Mouse (Mus musculus): ENCODE data around the gene Ap3b2.
A peak's percentile ranks its signal among the peaks of the same experiment; 100 is the strongest.
"Not testable (repeated sequence)": the region's sequence is repeated elsewhere in the genome, so short reads cannot be mapped to it uniquely, and the experiment has no call there.

The Ap3b2 gene

DNA sequence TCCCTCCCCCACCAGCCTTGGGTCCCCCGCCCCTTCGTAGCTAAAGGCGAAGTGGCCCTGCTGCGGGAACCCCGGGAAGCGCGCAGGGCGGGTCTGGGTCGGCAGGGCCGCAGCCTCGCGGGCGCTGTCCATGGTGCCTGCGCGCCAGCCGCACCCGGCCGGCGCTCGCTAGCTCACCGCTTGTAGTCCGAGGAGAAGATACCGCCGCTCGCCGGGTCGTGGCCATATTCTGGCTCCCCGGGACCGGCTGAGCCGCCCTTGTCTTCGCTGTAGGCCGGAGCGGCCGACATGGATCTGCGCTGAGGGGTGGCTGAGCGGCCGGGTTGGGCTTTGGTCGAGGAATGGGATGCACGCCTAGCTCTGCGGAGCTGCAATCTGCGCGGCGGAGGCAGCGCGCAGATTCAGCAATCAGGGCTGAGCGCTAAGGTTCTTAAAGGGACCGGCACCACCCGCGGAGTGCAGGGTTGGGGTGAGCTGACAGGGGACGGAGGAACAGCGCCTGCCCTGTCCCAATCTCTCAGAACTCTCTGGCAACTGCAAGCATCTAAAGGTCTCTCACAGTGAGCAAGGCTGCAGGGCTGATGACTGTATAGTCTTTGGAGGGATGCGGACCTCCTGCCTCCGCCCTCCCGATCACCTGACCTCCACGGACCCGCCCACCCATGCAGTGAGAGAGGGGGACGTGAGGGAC, at the start of gene Ap3b2:
Ap3b2 (minus strand) TSS at position 595 of the 691 bp plus-strand sequence.
- peak; percentile 69 for DNase-seq

DNA sequence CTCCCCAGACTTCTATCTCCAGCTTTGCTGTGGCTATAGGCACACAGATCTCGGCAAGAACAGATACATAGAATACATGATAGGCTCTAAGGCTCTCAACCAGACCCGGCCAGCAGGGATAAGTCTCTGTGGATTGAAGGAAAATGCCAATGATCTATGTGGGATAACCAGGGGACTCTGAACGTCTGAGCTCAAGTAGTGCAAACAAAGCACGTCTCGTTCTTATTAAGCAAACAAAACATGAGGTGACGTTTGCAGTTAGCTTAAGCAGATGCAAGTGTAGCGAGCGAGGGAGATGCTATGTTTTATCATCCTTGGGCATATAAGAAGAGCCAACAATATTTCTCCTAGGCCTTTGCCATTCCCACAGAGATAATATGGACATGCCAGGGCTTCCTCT, 49.2 kb upstream of the Ap3b2 start:
- DNase-seq: no peak

DNA sequence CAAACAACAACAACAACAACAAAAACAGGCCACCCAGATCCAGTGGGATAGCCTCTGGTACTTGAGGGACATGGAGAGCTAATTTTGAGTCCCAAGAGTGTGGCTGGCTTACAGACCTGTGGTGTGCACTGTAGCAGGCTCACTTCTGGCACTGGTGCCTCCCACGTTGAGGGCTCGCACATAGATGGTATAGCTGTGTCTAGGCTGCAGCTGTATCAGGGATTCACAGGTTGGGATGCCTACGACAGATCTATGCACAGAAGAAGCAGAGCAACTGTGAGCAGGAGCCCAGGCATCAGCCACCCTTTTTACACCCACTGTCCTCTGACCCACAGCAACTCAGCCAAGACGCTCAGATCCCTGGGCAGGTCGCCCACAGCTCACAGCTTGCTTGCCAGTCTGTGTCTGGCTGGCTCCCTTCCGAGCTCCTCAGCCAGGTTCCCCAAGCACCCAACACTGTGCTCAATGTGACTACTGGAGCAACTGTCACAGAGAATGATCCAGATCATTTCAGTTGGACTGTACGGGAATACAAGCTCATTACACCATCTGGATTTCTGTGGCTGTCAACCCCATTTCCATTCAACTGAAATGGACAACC, 48.3 kb upstream of the Ap3b2 start:
- peak; percentile 74 for DNase-seq

DNA sequence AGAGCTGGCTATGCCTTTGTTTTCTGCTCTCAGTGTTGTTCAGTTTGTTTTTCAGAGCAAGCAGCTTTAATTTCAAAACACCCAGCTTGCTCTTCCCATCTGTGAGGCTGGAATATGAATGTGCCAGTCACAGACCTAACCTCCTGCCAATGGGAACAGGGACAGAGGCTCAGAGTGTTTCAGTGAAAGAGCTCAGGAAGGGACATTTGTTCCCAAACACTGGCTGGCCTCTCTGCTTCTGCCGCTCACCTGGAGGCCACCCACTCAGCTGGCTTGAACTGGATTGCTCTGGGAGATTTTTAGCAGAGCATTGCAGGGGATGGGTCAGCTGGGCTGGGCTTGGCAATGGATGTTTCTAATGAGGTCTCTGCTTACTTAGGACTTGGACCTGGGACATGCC, 47.3 kb upstream of the Ap3b2 start:
- DNase-seq: no peak

DNA sequence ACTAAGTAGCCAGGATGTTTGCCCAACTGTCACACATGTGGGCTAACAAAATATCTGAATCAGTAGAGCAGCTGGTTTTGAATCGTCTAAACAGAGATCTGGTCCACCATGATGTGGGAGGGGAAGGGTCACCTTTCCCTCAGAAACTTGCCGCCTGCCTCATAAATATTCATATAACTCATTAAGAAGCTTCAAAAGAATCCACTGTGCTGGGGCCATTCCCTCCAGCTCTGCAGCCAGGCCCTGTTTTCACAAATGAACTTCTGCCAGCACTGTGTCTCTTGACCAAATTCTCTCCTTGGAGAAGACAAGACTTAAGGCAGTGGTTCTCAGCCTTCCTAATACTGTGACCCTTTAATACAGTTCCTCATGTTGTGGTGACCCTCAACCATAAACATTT, 45.8 kb upstream of the Ap3b2 start:
- no peak for DNase-seq

DNA sequence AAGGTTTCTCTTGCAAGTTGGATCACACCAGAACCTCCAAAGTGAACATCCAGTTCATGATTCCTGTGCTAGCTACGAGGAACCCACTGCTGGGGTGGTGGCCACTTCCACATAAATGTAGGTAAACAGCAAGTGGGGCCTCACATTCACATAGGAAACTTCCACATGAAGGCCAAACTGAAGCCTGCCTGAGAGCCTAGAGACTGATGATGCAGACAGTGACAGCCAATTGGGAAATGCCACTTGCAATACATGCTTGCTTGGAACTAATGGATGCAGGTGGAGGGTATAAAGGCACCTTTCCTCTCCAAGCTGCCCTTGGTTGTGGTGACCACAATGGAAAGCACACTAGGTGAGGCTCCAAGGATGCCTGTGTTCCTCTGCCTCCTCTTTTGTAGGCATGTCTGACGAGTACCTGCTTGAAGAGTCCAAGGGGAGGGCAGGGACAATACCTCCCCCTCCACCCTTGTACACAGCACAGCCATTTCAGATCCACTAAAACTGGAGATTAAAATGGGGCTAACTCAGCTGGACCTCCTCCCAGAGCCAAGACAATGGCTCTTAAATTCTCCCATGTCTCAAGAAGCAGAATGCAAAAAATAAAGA, 44.4 kb upstream of the Ap3b2 start:
- DNase-seq: no peak

DNA sequence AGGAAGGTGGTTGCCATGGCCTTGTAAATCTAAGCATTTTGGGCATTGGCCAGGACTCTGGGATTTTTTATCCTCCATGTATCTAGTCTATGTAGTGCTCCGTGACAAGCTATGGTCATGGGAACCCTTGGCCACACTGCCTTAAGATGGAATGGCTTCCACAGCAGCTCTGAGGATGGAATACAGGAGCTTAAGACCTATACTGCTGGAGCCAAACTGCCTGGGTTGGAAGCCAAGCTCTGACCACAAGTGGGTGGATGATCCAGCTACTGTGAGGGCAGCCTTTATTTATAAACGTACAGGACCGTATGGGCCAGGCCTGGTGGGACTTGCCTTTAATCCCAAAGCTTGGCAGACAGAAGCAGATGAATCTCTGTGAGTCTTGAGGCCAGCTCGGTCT, 42.8 kb upstream of the Ap3b2 start:
- DNase-seq: no peak

DNA sequence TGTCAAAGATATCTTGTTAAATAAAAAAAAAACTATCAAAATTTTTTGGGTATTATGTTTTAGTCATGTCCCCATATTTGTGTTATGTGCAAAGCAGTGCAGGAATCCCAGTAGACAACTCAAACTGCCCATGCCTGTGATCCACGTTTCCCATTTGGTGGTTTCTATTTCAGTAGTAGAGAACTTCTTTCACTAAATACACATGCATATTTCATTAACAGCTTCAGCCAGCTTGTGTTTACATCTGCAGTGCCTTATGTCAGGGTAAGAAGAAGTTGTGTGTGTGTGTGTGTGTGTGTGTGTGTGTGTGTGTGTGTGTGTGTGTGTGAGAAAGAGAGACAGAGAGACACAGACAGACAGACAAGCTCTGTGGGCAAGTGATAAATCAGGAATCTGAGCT, 37.7 kb upstream of the Ap3b2 start:
- no peak for DNase-seq

DNA sequence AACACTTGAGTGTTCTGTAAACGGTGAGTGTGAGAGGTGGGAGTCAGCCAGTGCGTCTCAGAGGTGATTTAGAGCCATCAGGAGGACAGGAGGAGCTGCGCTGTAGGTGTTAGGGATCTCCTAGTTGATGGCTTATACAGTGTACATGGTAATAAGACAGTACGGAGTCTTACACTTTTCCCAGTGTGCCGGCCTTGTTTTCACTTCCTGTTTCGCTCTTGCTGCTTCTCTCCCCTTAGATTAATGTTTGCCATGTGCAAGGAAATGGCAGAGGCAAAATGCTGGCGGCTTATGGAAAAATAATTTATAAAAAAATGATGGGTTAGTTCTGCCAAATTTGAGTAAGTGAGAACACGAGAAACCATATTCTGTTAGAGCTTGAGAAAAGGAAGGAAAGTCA, 35.2 kb upstream of the Ap3b2 start:
- DNase-seq: no peak

DNA sequence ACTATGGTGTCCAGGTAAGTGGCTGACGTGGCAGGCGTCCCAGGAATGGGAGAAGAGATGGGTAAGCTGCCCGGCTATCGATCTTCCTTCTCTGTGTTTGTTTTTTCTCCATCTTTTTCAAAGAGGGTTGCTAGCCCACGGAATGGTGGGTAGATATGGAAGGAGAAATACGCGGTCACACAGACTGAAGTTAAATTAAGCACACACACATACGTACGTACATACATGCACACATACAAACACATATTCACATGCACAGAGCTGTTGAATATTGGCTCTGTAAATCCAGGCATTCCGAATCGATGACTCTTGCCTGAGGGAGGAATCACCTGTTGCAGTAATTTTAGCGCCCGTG, 29.9 kb upstream of the Ap3b2 start:
- no peak for DNase-seq

DNA sequence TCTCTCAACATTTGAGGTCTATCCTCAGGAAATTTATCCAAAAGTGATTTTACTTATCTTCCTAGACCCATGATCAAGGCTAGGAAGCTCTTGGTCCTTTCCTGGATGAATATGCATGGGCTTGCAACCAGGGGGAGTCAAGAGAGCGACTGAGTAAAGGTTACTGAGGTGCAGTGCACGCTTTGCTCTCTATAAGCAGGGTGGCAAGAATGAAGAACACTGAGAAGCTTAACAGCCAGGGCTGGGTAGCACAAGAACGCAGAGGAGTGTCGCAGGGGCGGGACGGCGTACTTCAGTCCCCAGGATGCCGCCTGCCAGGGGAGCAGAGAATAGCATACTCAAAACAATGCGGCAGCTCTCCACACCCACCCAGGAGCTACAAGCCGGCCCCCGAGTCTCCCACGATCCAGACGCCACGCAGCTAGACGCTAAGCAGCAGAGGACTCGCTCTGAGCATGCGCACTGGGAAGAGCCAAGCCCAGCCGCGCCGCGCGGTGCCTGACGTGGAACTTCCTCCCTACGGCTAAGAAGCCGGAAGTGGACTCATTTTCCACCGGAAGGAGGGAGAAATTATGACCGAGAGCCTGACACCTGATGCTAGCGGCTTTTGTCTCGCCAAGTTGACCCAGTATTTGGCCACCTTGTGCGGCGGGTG, 29.4 kb upstream of the Ap3b2 start:
- DNase-seq: peak; percentile 88

DNA sequence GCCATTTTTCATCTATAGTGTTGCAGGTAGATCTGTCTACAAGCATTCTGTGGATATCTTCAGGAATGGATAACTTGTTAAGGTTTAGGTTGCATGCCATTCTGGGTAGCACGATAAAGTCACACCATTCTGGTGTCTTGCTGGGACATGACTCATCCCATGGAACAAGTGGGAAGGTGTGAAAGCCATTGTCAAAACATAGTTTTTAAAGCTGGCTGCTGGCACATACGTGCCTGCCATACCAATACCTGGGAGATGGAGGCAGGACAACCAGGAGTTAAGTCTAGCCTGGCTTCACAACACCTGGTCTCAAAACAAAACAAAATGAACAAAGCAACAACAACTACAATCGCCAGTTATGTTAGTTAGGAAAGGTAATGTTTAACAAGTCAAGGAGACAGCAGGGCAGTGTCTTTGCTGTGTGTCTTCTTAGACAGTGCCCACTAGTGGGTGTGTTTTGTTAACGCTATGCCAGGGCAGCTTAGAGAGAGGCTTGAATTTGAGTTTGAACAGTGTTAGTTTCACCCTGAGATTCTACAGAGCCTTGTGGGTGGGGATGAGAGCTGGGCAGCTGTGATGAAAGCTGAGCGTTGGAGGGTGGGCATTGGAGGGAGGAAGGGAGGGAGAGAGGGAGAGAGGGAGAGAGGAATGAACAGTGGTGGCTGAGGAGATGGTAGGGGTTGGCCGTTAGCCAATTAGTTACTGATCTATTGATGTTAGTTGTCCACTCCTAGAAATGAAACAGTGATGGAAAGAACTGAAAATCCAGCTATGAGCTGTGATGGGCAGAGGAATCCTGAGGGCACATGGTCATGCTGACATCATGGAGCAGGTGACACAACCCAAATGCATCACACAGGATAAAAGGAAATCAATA, 22.7 kb upstream of the Ap3b2 start:
- DNase-seq: no peak

DNA sequence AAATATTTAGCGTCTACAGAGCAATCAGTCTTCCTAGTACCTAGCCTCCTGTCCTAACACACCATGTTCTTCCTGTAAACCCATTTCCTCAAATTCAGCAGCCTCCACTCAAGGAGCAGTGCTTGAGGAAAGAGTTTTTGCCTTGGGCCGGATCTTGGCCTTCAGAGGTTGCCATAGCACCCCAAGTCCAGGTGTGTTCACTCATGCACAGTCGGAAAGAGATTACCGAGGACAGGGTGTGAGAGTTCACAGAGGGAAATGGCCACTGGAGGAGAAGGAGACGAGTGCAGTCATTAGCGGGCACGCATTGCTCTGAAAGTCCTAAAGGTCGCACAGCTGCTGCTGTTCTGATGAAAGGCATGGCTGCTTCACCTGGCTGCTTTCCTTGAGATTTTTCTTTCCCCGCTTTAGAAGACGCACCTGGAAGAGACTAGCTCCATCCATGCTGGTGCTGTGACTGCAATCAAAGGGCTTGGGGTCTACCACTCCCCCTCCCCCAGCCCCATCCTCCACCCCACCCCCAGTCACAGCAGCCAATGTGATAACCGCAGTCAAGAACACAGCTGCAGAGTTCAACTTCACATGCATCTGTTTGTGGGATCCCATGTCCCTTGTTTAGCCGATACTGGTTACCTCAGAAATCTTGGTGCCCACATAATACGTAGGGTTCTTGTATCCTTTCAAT, 21.3 kb upstream of the Ap3b2 start:
- DNase-seq: no peak

DNA sequence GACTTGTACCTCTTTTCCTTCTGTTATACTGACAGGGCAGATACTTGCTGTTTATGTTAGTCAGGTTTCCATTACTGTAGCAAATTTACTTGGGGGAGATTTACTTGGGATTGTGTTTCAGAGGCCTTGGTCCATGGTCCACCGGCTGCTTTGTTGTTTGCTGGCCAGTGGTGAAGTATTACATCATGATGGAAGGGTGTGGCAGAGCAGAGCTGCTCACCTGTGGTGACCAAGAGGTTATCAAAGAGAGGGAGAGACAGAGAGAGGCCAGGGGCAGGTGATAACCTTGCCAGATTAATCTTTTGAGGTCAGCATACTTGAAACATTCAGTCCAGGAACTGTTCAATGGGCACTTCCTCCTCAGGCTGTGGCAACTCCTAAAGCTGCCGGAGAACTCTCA, 7.3 kb upstream of the Ap3b2 start:
- DNase-seq: no peak

DNA sequence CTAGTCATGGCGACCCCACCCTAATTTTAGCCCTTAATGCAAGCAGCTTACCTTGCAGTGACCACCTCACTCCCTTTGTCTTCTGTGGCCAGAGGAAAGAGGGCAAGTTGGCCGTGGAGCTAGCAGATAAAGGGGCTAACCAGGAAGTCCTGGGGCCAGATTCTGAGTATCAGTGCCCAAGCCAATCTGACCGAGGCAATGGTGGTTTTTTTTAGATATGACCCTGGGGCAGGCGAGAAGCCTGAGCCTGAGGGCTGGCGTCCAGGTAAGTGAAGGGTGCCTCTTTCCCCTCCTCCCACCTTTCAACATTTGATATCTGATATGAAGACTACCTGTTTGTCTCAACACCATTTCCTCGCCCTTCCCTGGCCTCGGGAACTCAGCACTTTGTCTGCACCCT, 4.5 kb upstream of the Ap3b2 start, which contains the start of gene BC048679:
BC048679 (minus strand) TSS at position 101 of the 400 bp plus-strand sequence.
- no peak for DNase-seq

DNA sequence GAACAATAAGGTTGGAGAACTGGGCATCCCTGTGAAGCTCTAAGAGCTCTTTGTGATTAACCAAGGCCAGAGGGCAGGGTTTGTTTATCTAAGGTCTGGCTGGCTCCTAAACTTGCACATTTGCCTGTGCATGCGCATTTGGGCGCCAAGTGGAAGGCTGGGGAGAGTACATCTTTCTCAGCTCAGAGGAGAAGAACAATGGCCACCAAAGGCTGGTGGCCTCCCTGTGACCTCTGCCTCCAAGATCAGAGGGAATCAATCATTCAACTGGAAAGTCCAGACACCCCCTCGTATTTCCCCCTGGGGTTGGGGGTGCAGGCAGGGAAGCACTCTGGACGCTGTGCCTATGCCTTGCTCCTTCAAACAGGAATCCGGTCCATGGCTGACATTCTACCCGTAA, 3.4 kb upstream of the Ap3b2 start:
- DNase-seq: no peak

DNA sequence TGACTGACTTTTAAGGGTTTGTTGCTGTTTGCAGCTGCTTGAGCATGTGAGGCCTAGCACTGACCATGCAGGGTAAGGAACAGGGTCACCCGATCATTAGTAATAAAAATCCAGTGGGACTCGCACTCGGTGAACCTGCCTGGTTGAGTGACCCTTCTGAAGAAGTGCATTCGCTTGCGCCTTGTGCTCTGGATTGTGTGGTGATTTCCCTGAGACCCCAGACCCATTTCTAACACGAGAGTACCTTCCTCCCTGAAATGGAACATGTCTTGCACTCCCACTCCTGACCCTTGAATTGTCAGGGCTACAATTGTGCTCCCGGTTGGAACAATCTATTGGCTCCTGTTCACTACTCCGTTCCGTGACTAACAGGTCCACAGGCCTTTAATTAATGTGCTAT, 1.1 kb downstream of the Ap3b2 start:
- DNase-seq: no peak

DNA sequence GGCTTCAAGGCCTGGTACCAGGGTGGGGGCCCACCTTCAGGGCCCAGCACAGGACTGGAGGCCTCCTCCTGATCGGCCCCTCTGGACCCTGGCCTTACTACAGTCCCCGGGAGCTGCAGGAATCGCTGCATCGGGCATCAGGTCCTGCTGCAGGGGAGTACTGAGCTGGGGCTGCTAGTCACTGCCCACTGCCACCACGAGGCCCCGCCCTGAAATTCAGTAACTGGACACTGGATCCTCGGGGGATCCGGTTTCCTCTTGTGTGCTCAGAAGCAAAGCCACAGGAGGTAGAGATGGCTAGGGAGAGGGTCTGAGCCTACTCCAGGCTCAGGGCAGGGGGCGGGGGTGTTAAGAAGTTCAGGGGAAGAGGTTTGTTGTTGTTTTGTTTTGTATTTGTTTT, 4.1 kb downstream of the Ap3b2 start:
- DNase-seq: no peak

DNA sequence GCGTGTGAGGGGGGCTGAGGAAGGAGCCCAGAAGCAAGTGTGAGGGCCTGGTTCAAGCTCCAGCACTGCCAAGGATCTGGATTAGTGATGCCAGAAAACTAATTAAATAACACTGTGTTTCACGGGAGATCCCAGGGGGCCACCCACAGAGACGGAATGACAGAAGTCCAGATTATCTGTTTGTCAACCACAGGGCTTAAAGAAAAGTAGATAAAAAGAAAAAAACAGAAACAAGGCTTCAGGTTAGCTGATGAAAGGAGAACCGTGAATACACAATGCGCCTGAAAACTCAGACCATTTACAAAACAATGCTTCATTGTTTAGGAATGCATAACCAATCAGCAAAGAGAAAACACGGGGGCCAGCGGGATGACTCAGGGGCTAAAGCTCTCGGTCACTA, 12.9 kb downstream of the Ap3b2 start:
- no peak for DNase-seq

DNA sequence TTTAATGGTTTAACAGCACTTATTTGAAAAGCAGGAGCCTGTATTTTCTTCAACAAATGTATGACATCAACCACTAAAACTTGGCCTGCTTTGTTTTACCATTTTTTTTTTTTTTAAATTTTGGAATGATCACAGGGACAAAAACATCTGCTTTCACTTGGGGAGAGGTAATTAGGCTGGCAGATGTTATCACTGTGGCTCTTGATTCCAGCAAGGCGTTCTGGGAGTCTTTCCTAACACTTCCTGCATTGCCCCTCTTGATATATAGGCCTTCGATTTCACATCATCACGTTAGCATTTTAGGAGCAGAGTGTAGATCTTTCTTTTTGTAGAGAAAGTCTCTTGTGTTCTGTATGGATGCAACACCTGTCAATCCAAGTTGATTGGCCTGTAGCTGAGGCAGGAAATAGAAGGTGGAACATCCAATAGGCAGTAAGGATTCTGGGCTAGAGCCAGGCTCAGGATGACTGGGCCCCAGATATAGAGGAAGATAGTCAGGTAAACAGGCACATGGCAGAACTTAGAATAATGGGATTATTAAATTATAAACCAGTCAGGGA, 14.1 kb downstream of the Ap3b2 start:
- no peak for DNase-seq

DNA sequence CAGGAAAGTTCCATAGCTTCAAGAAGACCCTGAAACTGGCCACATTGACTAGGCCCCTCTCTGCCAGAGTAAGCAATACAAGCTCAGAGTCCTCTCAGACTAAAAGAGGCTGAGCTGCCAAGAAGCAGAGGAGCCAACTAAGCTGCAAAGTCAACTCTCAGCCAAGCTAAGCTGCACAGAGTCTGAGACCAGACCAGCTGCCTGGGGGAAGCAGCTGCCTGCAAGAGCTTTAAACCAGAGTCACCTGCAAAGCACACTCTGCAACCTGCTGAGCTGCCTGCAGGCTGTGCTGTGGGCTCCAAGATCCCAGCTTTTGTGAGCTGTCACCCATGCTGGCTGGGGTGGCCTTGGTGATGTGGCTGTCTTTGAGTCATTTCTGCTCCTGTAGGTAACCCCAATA, 15.5 kb downstream of the Ap3b2 start:
- DNase-seq: not testable (repeated sequence)

DNA sequence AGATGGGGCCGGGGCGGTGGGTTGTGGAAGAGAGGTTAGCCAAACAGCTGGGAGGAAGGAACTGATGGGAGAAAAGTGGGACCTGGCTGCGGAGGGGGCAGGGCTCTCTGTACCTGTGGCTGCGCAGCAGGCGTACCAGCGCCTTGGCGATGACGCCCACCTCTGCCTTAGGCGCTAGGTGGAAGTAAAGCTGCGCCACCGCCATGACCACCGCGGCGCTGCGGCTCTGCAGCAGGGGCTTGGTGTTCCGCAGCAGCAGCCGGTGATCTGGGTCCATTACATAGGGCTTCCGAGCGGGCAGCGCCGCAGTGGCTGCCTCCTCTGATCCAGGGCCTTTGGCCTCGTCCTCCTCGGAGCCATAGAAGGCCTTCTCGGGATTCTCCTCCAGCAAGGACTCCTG, 16.9 kb downstream of the Ap3b2 start:
- no peak for DNase-seq
